Mouse (Mus musculus): ENCODE results near the gene Iqschfp. TPM values are rescaled to one million over a fixed set of nuclear protein-coding genes. Genes with fewer than 3 reads are reported as not detected.

The Iqschfp gene
- polyA plus RNA-seq, 1 experiment = not detected

- H3K4me1 ChIP-seq (ENCODE audit: control insufficient read depth, insufficient read depth, insufficient read length, low read length) = no peaks in the 10 kb centered on the region
- H3K4me3 ChIP-seq (ENCODE audit: insufficient read depth, low read depth, low read length) = no peak overlapping the region
- H3K27ac ChIP-seq (replicated peaks; ENCODE audit: low read depth, low read length) = no peak overlapping the region
Observed at GRCm38 (mm10) chr3:68477478-68477877, 585.4 kb downstream of the Iqschfp start.

- Histone ChIP-seq H3K4me3 (ENCODE audit: insufficient read depth, low read depth, low read length) (no peak overlapping the region), H3K4me1 (ENCODE audit: control insufficient read depth, insufficient read depth, insufficient read length, low read length) (no peaks in the 10 kb centered on the region), H3K27ac (replicated peaks; ENCODE audit: low read depth, low read length) (no peak overlapping the region)
Observed at GRCm38 (mm10) chr3:68479266-68479665, 587.2 kb downstream of the Iqschfp start.

GRCm38 (mm10) chr3:68483517-68483916, 591.5 kb downstream of the Iqschfp start:
- Histone ChIP-seq H3K4me3 (ENCODE audit: insufficient read depth, low read depth, low read length) (no peak overlapping the region), H3K27ac (replicated peaks; ENCODE audit: low read depth, low read length) (no peak overlapping the region), H3K4me1 (ENCODE audit: control insufficient read depth, insufficient read depth, insufficient read length, low read length) (no peaks in the 10 kb centered on the region)

- H3K27ac ChIP-seq (replicated peaks; ENCODE audit: low read depth, low read length) = no peak overlapping the region
- H3K4me3 ChIP-seq (ENCODE audit: insufficient read depth, low read depth, low read length) = no peak overlapping the region
- H3K4me1 ChIP-seq (ENCODE audit: control insufficient read depth, insufficient read depth, insufficient read length, low read length) = no peaks in the 10 kb centered on the region
Observed at GRCm38 (mm10) chr3:68484021-68484420, 592.0 kb downstream of the Iqschfp start.

- Histone ChIP-seq H3K4me3 (ENCODE audit: insufficient read depth, low read depth, low read length) (no peak overlapping the region), H3K27ac (replicated peaks; ENCODE audit: low read depth, low read length) (no peak overlapping the region), H3K4me1 (ENCODE audit: control insufficient read depth, insufficient read depth, insufficient read length, low read length) (no peaks in the 10 kb centered on the region)
Observed at GRCm38 (mm10) chr3:68484561-68484960, 592.5 kb downstream of the Iqschfp start.

- peaks cover 6% of the 10 kb centered on the region; the same call in 1 of the 2 replicates for H3K4me1 ChIP-seq (ENCODE audit: control insufficient read depth, insufficient read depth, insufficient read length, low read length)
- H3K4me3 ChIP-seq (ENCODE audit: insufficient read depth, low read depth, low read length) = no peak overlapping the region
- no peak overlapping the region for H3K27ac ChIP-seq (replicated peaks; ENCODE audit: low read depth, low read length)
Observed at GRCm38 (mm10) chr3:68487621-68488020, 595.6 kb downstream of the Iqschfp start.

GRCm38 (mm10) chr3:68488316-68488715, 596.3 kb downstream of the Iqschfp start:
- Histone ChIP-seq H3K27ac (replicated peaks; ENCODE audit: low read depth, low read length) (no peak overlapping the region), H3K4me1 (ENCODE audit: control insufficient read depth, insufficient read depth, insufficient read length, low read length) (peaks cover 6% of the 10 kb centered on the region; the same call in 1 of the 2 replicates)

GRCm38 (mm10) chr3:68491516-68491915, 599.5 kb downstream of the Iqschfp start:
- H3K4me3 ChIP-seq (ENCODE audit: insufficient read depth, low read depth, low read length) = no peak overlapping the region
- H3K4me1 ChIP-seq (ENCODE audit: control insufficient read depth, insufficient read depth, insufficient read length, low read length) = peaks cover 8% of the 10 kb centered on the region; the same call in 1 of the 2 replicates
- H3K27ac ChIP-seq (replicated peaks; ENCODE audit: low read depth, low read length) = peak overlapping the region; percentile 99

More at GRCm38 (mm10) chr3:68488316-68488715, 596.3 kb downstream of the Iqschfp start:
- H3K4me3 ChIP-seq (ENCODE audit: insufficient read depth, low read depth, low read length) = no peak overlapping the region

- H3K4me3 ChIP-seq (ENCODE audit: insufficient read depth, low read depth, low read length) = peak overlapping the region; percentile 95
- peak overlapping the region; percentile 99 for H3K27ac ChIP-seq (replicated peaks; ENCODE audit: low read depth, low read length)
- H3K4me1 ChIP-seq (ENCODE audit: control insufficient read depth, insufficient read depth, insufficient read length, low read length) = peaks cover 8% of the 10 kb centered on the region; the same call in 1 of the 2 replicates
Observed at GRCm38 (mm10) chr3:68492066-68492465, 600.0 kb downstream of the Iqschfp start.

GRCm38 (mm10) chr3:68492513-68492912, 600.5 kb downstream of the Iqschfp start:
- Histone ChIP-seq H3K27ac (replicated peaks; ENCODE audit: low read depth, low read length) (peak overlapping the region; percentile 99), H3K4me1 (ENCODE audit: control insufficient read depth, insufficient read depth, insufficient read length, low read length) (peaks cover 8% of the 10 kb centered on the region; the same call in 1 of the 2 replicates), H3K4me3 (ENCODE audit: insufficient read depth, low read depth, low read length) (peak overlapping the region; percentile 95)

- peaks cover 8% of the 10 kb centered on the region; the same call in 1 of the 2 replicates for H3K4me1 ChIP-seq (ENCODE audit: control insufficient read depth, insufficient read depth, insufficient read length, low read length)
- H3K27ac ChIP-seq (replicated peaks; ENCODE audit: low read depth, low read length) = peak overlapping the region; percentile 99
Observed at GRCm38 (mm10) chr3:68493170-68493585, 601.1 kb downstream of the Iqschfp start.

GRCm38 (mm10) chr3:68493586-68494295, 601.7 kb downstream of the Iqschfp start:
- peaks cover 8% of the 10 kb centered on the region; the same call in 1 of the 2 replicates for H3K4me1 ChIP-seq (ENCODE audit: control insufficient read depth, insufficient read depth, insufficient read length, low read length)
- H3K27ac ChIP-seq (replicated peaks; ENCODE audit: low read depth, low read length) = peak overlapping the region; percentile 99
- peak overlapping the region; percentile 95 for H3K4me3 ChIP-seq (ENCODE audit: insufficient read depth, low read depth, low read length)

More at GRCm38 (mm10) chr3:68493170-68493585, 601.1 kb downstream of the Iqschfp start:
- peak overlapping the region; percentile 95 for H3K4me3 ChIP-seq (ENCODE audit: insufficient read depth, low read depth, low read length)

GRCm38 (mm10) chr3:68494296-68495095, 602.5 kb downstream of the Iqschfp start:
- peak overlapping the region; percentile 86 for H3K27ac ChIP-seq (replicated peaks; ENCODE audit: low read depth, low read length)
- H3K4me1 ChIP-seq (ENCODE audit: control insufficient read depth, insufficient read depth, insufficient read length, low read length) = peaks cover 8% of the 10 kb centered on the region; the same call in 1 of the 2 replicates
- peak overlapping the region; percentile 95 for H3K4me3 ChIP-seq (ENCODE audit: insufficient read depth, low read depth, low read length)

GRCm38 (mm10) chr3:68495096-68495735, 603.2 kb downstream of the Iqschfp start:
- Histone ChIP-seq H3K4me3 (ENCODE audit: insufficient read depth, low read depth, low read length) (peak overlapping the region; percentile 95), H3K27ac (replicated peaks; ENCODE audit: low read depth, low read length) (peak overlapping the region; percentile 86), H3K4me1 (ENCODE audit: control insufficient read depth, insufficient read depth, insufficient read length, low read length) (peaks cover 8% of the 10 kb centered on the region; the same call in 1 of the 2 replicates)

Measured in brown adipose tissue, adult 24 weeks (tissue).